Mouse (Mus musculus) naive thymus-derived CD4-positive, alpha-beta T cell, adult 2 months (primary cell): ENCODE results near the gene Eps8l1.

ENCODE experiments used
- DNase-seq: peaks from one replicate; pipeline ENCODE4 v3.0.0-alpha.2; 2011; ENCODE audit warnings: low read depth

Gene Eps8l1

DNA sequence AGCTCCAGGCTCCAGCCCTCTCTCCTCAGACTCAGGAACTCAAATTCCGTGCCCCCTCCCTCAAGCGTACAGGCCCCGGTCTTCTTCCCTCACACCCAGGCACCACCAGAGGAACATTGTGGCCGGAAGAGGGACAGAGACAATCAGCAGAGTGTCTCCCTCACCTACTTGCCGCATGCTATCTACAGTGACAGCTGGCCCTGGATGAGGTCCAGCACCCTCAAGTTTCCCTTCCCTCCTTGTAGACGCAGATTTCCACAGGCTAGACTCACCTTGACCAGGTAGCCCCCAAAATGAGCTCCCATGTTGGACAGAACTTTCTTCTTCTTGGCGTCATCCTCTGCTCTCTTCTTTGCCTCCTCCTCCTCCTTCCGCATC, 48.3 kb downstream of the Eps8l1 start:
- DNase-seq, result no peak

DNA sequence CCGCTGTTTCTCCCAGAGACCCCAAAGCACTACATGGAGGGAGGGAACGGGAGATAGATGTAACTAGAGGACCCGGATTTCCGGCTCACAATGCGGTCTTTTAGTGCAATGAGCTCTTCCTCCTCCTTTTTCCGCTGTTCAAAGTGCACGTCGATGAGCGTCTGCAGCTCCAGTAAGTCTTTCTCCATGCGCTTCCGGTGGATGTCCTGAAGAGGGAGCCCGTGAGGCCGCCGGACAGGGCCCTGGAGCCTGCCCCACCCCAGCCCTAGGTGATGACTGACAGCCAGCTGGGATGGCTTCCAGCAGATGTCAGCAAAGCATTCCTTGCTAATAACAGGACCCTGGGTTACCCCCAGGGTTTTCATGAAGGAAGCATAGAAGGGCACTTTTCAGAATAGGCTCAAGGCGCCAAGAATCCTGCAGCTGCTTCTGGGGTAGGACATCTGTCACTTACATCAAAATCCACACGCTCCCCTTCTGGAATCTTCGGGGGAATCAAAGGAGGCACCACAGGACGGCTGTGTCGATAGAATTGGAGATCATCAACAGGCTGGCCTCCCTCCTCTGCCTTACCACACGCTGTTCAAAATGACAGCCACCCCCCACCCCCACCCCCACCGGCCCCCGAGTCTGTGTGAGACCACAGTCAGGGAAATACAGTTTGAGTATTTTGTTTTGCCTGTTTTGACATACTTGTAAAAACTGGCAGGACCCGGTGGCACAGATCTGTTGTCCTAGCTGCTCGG, 49.6 kb downstream of the Eps8l1 start:
- DNase-seq, result peak; percentile 85

DNA sequence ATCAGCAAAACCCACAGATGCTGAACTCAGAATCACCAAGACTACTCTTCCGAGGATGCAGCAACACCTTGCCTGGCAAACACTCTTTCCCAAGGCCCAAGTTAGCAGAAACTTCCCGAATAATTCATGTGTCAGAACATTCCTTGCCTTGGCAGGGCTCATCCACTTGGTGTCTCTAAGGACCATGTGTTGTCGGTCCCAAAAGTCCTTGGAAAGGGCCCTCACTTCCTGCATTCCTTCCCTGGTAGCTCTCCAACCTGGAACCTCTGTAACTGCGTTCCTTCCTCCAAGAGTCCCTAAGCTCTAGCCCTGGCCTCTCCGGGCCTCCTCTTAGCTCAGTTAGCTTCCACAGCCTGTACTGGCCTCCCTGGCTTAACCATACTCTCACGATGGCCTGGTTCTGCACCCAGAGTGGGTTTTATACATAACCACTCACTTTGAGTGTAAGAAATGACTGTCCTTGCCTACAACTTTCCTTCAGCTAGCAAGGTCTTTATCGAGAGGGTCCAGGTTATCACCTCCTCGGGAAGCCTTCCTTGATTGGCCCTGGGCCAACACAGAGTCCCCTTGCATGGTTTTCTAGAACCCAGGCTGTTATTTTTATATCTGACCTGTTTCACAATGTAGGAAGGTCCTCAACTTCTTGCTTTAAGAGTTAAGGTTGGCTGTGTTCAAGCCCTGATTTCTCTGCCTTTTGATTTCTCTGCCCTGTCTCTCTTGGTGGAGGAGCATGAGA, 51.2 kb downstream of the Eps8l1 start:
- no peak for DNase-seq

DNA sequence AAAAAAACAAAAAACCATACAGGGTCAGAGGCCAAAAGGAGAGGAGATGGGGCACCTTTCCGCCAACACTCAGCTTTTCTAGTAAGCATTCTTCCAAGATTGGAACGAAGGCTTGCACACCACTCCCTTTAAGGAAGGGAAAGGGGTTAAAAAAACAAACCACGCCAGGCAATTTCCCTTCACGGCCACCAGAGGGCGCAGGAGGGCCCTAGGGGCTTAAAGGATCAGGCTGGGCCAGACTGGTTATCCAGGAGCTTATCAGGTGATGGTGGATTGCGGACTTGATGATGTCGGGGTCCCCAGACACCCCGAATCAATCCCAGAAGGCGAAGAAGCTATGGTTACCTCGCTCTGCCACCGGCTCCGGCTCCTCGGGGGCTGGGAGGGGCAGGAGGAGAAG, 52.8 kb downstream of the Eps8l1 start:
- peak; percentile 81 for DNase-seq

DNA sequence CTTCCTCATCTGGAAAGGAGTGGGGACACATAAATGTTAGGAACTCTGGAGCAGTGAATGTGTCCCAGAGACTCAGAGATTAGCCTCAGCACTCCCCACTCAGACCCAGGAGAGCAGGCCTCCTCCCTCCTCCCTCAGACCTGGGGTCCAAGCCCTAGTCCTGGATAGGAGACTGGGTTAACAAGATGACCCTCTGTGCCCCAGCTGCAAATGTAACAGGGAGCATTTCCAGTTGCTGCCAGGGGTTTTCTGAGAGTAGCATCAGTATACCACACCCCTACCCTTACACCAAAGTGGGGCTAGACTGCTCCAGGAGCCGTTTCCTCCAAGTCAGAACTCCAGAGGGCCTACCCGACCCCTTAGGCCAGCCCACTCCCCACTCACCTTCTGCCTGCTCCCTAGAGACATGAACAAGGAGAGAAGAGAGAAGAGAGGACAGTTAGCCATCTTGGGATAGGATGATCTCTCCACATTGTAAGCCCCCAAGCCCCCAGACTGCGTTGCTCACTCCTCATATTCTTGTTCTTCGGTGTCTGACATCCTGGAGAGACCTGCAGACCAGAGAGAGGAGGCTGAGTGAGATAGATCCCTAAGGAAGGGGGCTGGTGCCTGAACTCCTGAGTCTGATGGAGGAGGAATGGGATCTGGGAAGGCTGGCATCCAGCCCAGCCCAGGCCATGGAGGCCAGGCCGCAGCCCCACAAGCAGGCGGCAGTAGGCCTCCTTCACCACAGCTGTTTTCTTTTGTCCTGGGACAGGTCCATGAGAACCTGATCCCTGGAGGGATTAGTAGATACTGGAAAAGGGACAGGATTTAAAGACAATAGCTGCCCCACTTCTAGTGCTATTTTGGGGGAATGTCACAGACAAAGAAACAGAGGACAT, 53.6 kb downstream of the Eps8l1 start:
- DNase-seq, result no peak

DNA sequence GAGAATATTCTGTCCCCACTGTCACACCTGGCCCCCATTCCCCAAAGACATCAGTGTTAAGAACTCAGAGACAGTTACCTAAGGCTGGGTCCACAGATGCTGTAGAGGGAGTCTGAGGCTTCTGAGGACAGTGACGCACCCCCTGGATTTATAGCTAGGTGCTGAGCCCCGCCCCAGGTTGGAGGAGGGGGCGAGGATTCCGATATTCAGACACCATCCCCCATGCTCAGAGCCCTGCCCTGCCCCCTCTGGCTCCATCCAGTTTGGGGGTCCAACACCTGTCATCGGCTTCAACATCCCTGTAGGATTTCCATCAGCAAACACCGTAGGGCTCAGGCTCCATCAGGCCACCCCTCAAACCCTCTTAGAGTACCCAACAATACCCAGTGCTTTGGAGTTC, 55.4 kb downstream of the Eps8l1 start:
- peak; percentile 2 for DNase-seq

DNA sequence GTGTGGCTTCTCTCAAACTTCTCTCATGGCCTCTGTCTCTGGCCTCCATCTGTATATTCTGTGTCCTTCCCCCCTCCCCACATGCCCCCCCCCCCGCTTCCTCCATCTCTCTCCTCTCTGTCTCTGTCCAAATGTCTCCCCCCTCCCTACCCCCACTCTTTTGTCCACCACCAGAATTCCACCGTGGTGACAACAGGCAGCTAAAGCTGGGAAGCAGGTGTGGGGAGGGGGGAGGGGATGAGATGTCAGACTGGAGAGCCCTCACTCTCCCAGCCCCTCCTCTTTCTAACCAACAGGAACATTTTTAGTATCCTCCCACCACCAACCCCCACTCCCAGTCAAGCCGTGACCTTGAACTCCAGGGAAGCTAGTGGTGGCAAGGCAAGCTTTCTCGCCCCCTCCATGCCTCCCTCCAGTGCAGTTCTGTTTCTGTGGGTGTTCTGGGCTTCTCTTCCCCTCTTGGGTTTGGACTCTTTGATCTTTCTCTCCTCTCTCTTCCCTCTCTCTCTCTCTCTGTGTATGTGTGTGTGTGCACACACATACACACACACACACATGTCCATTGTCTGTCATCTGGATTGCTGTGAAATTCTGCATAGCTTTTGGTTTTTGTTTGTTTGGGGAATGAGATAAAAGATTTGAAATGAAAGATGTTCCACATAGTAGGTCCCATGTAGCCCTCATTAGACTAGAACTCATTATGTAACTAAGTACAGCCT, 56.0 kb downstream of the Eps8l1 start, which contains the start of gene Tnnt1:
Gene Tnnt1, minus strand, starts transcription at position 51 of the 719 bp plus-strand sequence.
- DNase-seq, result peak; percentile 1

DNA sequence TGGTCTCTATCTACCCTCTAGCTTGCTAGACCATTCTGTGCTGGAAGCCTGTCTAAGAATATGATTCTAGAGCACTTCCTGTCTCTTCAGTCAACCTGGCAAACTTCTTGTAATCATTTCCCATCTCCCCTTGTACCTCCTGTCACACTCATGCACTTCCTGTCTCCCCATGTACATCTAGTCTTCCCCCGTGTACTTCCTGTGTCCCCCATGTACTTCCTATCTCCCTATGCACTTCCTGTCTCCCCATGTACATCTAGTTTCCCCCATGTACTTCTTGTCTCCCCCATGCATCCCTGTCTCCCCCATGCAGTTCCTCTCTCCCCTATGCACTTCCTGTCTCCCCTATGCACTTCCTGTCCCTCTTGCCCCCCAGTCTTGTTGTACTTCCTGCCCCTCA, 58.0 kb downstream of the Eps8l1 start:
- peak; percentile 51 for DNase-seq

DNA sequence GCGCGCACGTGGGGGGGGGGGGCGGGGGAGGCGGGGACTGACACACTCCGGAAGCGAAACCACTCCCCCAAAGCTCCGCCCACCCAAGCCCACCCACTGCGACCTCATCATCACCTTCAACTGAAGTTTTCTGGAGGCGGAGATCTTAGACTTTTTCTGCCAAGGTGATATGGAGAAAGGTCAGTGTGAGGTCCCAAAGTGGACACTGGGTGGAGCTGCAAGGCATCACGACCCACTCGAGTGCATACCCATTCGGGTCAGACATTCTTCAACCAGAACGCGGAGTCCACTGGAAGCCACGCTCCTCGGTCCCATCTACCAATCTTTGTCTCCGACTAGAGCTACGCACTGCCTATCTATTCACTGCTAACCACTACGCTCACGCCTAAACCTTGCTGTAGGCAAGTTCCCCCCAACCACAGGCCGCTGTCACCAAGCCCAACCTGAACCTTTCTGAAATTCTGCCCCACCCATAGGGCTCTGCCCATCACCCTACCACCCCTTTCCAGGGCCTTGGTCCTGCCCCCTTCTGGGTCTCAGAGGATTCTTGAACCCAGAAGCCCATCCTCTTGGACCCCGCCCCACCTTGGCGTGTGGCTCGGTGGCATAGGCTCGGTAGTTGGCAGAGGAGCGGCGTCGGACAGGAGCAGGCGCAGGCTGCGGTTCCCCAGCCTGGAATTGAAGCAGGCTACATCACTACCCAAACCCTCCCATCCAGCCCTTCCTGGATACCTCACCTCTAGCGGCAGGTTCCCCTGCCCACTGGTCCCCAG, 60.9 kb downstream of the Eps8l1 start:
- DNase-seq, result no peak

DNA sequence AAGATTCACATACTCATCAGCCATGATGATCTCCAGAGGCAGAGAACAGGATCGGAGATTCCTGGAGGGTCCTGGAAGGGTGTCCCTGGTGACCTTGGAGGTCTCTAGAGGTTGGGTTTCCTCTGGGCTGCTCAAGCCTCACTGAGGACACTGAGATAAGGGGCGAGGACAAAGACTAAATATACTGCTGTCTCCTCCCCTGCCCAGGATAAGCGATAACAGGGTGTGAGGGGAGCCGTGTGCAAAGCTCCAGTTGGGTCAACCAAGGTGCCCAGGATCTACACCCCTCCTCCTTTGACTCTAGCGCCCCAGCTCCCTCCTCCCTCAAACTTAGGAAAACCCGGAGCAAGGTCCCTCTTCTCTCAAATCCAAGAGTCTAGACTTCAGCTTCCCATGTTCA, 61.8 kb downstream of the Eps8l1 start:
- DNase-seq, result no peak

DNA sequence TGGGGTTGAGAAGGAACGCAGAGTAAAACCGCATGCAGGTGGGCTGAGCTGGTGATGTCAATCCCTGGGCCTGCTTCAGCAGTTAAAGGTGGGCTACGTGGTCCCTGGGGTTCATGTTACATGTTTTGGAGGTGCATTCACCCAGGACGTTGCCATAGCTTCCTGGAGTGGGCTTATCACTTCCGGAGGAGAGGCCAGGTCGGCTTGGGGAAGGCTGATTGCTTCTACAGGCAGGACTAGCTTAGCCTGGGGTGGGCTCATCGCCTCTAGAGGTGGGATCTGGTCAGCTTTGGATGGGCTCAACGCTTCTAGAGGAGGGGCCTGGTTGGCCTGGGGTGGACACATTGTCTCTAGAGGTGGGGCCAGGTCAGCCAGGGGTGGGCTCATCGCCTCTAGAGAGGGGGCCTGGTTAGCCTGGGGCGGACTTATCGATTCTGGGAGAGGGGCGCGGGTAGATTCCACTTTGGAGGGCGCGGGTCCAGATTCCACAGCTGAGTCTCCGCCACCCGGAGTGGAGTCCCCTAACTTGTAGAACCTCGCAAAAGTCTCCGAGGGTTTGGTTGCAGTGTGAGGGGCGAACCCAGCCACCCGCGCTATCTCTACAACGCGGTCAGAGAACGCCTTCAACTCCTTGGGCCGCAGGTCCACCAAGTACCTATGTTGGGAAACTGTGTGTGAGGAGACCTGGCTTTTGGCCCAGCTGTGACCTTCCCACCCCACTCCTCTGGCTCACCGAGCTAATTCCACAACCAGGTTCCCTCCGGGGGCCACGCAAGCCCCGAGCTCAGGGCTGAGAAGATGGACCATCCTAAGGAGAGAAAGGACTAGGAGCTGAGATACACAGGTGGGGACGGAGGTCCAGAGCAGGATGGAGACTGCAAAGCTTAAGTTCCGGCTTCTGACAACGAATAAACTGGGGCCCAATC, 63.0 kb downstream of the Eps8l1 start:
- DNase-seq, result no peak

DNA sequence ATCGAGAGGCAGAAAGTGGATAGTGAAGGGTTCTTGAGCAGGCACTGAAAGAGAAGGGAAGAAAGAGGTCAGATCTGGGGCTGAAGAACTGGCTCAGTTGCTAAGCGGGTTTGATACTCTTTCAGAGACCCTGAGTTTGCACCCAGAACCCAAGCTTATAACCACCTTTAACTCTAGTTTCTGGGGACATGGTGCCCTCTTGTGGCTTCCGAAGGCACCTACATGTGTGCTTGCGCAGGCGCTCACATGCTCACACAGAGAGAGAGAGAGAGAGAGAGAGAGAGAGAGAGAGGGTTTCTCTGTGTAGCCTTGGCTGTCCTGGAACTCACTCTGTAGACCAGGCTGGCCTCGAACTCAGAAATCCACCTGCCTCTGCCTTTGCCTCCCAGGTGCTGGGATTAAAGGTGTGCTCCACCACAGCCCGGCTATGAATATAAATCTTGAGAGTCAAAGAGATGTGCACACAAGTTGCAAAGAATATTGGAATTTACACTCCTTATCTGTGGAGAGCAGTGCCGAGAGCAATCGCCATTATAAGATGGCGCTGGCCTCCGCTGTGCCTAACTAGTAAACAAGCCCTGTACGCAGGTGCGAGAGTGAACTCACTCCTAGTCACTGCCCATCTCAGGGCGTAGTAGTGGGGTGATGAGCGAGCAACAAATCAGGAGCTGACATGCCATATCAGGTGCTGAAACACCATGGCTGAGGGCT, 63.9 kb downstream of the Eps8l1 start, which contains the start of gene Tnni3:
Gene Tnni3, minus strand, starts transcription at position 18 of the 711 bp plus-strand sequence.
- peak; percentile 85 for DNase-seq

DNA sequence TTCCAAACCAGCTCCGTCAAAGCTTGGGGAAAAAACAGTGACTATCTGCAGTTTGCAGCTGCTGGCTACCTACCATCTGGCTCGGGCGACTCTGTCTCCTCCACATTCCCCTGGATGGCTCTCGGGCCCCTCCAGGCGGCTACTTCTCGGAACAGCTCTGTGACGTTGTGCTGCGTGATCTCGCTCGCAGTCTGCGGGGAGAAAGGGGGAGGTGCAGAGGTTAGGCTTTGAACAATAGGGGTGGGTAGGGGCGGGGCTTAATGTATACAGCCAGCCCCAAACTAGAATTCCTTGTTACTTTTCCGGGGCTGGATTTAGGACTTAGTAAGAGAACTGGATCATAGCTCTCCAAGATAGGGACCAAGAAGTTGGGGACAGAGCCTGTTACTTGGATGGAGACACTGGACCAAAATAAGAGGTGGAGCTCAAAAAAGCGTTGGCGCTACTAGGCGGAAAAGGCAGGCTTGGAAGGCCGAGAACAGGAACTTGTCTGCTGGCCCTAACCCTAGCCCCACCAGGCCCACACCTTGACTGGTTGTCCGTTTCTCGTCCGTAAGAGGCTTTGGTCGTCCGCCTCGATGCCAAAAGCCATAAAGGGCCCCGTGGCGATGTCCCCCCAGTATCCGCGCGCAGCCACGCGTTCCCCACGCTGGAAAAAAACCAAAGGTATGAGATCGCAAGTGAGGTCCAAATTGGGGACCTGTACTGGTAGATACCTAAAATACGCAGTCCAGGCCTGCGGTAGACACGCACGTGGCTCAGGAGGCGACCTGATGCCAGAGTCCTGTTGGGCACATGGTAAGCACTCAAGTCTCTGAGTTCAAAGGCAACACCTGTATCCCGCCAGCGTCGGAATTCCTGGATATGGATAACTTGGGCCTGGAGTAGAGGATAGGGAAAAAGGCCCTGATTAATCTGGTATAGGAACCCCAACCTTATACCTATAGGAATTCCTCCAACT, 66.1 kb downstream of the Eps8l1 start:
- peak; percentile 89 for DNase-seq

DNA sequence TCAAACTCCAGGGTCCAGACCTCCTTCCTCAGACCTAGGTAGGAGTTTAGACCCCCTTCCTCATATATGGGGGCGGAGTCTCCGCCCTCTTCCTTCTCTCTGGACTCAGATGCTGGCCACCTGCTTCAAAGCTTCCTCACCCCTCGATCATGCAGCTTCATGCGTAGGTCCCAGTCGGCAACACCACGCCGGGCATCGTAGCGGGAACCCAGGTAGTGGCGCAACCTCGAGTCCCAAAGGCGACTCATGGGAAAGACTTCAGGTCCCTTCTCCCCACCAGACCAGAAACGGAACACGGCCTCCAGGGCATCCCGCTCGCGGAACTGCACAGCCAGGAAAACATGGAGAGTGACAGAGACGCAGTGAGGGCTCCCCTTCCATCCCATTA, 66.8 kb downstream of the Eps8l1 start:
- no peak for DNase-seq
